25 mouse cellular contexts compared by ENCODE assay signal in the genomic region with DNA sequence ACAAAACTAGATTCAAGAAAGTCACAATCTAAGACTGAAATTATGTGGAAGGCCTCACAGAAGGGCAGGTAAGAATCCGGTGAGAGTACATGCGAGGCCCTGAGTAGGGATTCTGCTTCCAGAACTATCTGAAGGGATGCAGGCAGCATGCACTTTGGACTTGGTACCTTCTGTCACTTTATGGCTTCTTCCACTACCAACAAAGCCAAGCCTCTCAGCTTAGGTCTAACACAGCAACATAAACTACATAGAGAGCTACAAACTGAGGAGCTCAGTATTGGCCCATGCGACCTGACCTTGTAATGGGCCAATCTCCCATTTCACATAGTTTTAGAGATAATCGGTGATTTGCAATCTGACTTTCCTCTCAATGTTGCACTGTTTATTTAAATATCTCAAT.
"Had no signal": no experiment of that assay in that cellular context is flagged by ENCODE, and none has a peak within 500 bp of the region (broad histone marks: within the 10 kb centered on the region; RNA-seq: fewer than 3 reads in every experiment).

No protein-coding gene starts in this region.

- ATAC-seq: forebrain, embryonic 13.5 days; forebrain, embryonic 14.5 days; forebrain, embryonic 15.5 days; forebrain, embryonic 16.5 days; forebrain, postnatal 0 days had no signal

- H3K4me2 ChIP-seq: embryonic facial prominence, embryonic 12.5 days; embryonic facial prominence, embryonic 13.5 days; embryonic facial prominence, embryonic 15.5 days; forebrain, embryonic 13.5 days; forebrain, embryonic 15.5 days had no signal

- H3K27ac ChIP-seq: embryonic facial prominence, embryonic 10.5 days; embryonic facial prominence, embryonic 12.5 days; embryonic facial prominence, embryonic 13.5 days; embryonic facial prominence, embryonic 15.5 days; forebrain, embryonic 10.5 days; forebrain, embryonic 13.5 days; forebrain, embryonic 15.5 days; gastrocnemius, adult 2 months; heart, adult 2 months had no signal

- H3K4me1 ChIP-seq: embryonic facial prominence, embryonic 10.5 days; embryonic facial prominence, embryonic 12.5 days; embryonic facial prominence, embryonic 13.5 days; embryonic facial prominence, embryonic 15.5 days; forebrain, embryonic 10.5 days; forebrain, embryonic 13.5 days; forebrain, embryonic 15.5 days had no signal

- H3K9me3 ChIP-seq: embryonic facial prominence, embryonic 10.5 days; embryonic facial prominence, embryonic 12.5 days; embryonic facial prominence, embryonic 13.5 days; embryonic facial prominence, embryonic 15.5 days; forebrain, embryonic 10.5 days; forebrain, embryonic 13.5 days; forebrain, embryonic 15.5 days had no signal

- H3K4me3 ChIP-seq: embryonic facial prominence, embryonic 10.5 days; embryonic facial prominence, embryonic 12.5 days; embryonic facial prominence, embryonic 13.5 days; embryonic facial prominence, embryonic 15.5 days; erythroblast, embryonic 14.5 days; forebrain, embryonic 10.5 days; forebrain, embryonic 13.5 days; forebrain, embryonic 15.5 days; gastrocnemius, adult 2 months; heart, adult 2 months had no signal

- H3K27me3 ChIP-seq: embryonic facial prominence, embryonic 12.5 days; embryonic facial prominence, embryonic 13.5 days; embryonic facial prominence, embryonic 15.5 days; forebrain, embryonic 13.5 days; forebrain, embryonic 15.5 days had no signal

- H3K36me3 ChIP-seq: embryonic facial prominence, embryonic 10.5 days; embryonic facial prominence, embryonic 12.5 days; embryonic facial prominence, embryonic 13.5 days; embryonic facial prominence, embryonic 15.5 days; forebrain, embryonic 10.5 days; forebrain, embryonic 15.5 days had no signal

- DNase-seq: cerebellum, adult 2 months; cerebellum, adult 8-10 months; cerebellum, adult 9-10 months; cerebellum, adult 9-11 months; cerebellum, postnatal 25 days; cerebellum, postnatal 36 days; embryo, embryonic 11 days; forebrain, postnatal 0 days; gastrocnemius, adult 2 months; gastrocnemius, postnatal 10 days; gastrocnemius, postnatal 14 days; gastrocnemius, postnatal 25 days; gastrocnemius, postnatal 36 days; heart, adult 11 months; heart, adult 2 months had no signal

- H3K9ac ChIP-seq: embryonic facial prominence, embryonic 12.5 days; embryonic facial prominence, embryonic 13.5 days; embryonic facial prominence, embryonic 15.5 days; forebrain, embryonic 13.5 days; forebrain, embryonic 15.5 days; forebrain, postnatal 0 days had no signal
